Mouse (Mus musculus): ENCODE data around the gene D7Ertd443e. TPM values are rescaled to one million over a fixed set of nuclear protein-coding genes. Genes with fewer than 3 reads are reported as not detected.

D7Ertd443e gene
- total and polyA plus RNA-seq, 3 experiments, result not detected

GRCm38 (mm10) chr7:134227101-134227500, 158.4 kb downstream of the D7Ertd443e start (continued):
- TF ChIP-seq USF1 (IDR thresholded peaks at IDR 0.05; ENCODE audit: low read depth, low read length) (no peak), GABPA (IDR thresholded peaks at IDR 0.05; ENCODE audit: low read depth, low read length) (no peak), MYC (IDR thresholded peaks at IDR 0.05; ENCODE audit: low read depth, low read length) (no peak), USF2 (IDR thresholded peaks at IDR 0.05; ENCODE audit: borderline replicate concordance in 1 of 2, insufficient read depth in 1 of 2, low read depth in 1 of 2, low read length in 2 of 2) (no peak)

- H3K4me1 ChIP-seq (ENCODE audit: control insufficient read depth in 1 of 2, insufficient read depth in 2 of 2, low read length in 2 of 2), result no peaks in the 10 kb centered on the region
- H3K79me2 ChIP-seq (ENCODE audit: control insufficient read depth, insufficient read depth, low read length, poor library complexity), result no peaks in the 10 kb centered on the region
- H3K4me3 ChIP-seq (ENCODE audit: control insufficient read depth in 1 of 2, insufficient read depth in 1 of 2, low read depth in 2 of 2, low read length in 2 of 2), result no peak overlapping the region
- no peak for DNase-seq (ENCODE audit: low read depth, low spot score)
- no peaks in the 10 kb centered on the region for H3K27me3 ChIP-seq (ENCODE audit: control insufficient read depth in 1 of 2, insufficient read depth in 2 of 2, low read length in 2 of 2)
- H3K9me3 ChIP-seq (replicated peaks; ENCODE audit: insufficient read depth, low read length), result no peaks in the 10 kb centered on the region
- H3K27ac ChIP-seq (ENCODE audit: control insufficient read depth, low read depth, low read length), result no peak overlapping the region
- H3K9ac ChIP-seq (ENCODE audit: control insufficient read depth, low read depth, low read length, poor library complexity, severe bottlenecking), result no peak overlapping the region
- TF ChIP-seq POLR2A (IDR thresholded peaks at IDR 0.05; ENCODE audit: control insufficient read depth in 1 of 2, insufficient read depth in 1 of 2, low read depth in 1 of 2, low read length in 2 of 2, poor library complexity in 1 of 2), result no peak
- no peak for TF ChIP-seq ZNF384 (IDR thresholded peaks at IDR 0.05; ENCODE audit: low read depth, low read length)
- no peak for TF ChIP-seq MXI1 (IDR thresholded peaks at IDR 0.05; ENCODE audit: low read depth, low read length)
- no peak for TF ChIP-seq GABPA (IDR thresholded peaks at IDR 0.05; ENCODE audit: low read depth, low read length)
- TF ChIP-seq SIN3A (IDR thresholded peaks at IDR 0.05; ENCODE audit: low read length), result no peak
- no peak for TF ChIP-seq GATA1 (IDR thresholded peaks at IDR 0.05; ENCODE audit: low read depth, low read length)
- no peak for TF ChIP-seq CHD1 (IDR thresholded peaks at IDR 0.05; ENCODE audit: low read depth, low read length)
- no peak for TF ChIP-seq MAFK (IDR thresholded peaks at IDR 0.05; ENCODE audit: borderline replicate concordance, low read depth, low read length)
- no peak for TF ChIP-seq ZMIZ1 (IDR thresholded peaks at IDR 0.05; ENCODE audit: low read depth, low read length)
- H3K36me3 ChIP-seq (ENCODE audit: control insufficient read depth in 1 of 2, insufficient read depth in 2 of 2, low read length in 2 of 2), result no peaks in the 10 kb centered on the region
These were observed 159.2 kb downstream of the D7Ertd443e start for GRCm38 (mm10) chr7:134226231-134226630.

- Histone ChIP-seq H3K36me3 (ENCODE audit: control insufficient read depth in 1 of 2, insufficient read depth in 2 of 2, low read length in 2 of 2) (no peaks in the 10 kb centered on the region), H3K79me2 (ENCODE audit: control insufficient read depth, insufficient read depth, low read length, poor library complexity) (no peaks in the 10 kb centered on the region), H3K4me1 (ENCODE audit: control insufficient read depth in 1 of 2, insufficient read depth in 2 of 2, low read length in 2 of 2) (no peaks in the 10 kb centered on the region), H3K9ac (ENCODE audit: control insufficient read depth, low read depth, low read length, poor library complexity, severe bottlenecking) (no peak overlapping the region), H3K4me3 (ENCODE audit: control insufficient read depth in 1 of 2, insufficient read depth in 1 of 2, low read depth in 2 of 2, low read length in 2 of 2) (no peak overlapping the region), H3K9me3 (replicated peaks; ENCODE audit: insufficient read depth, low read length) (no peaks in the 10 kb centered on the region), H3K27ac (ENCODE audit: control insufficient read depth, low read depth, low read length) (no peak overlapping the region), H3K27me3 (ENCODE audit: control insufficient read depth in 1 of 2, insufficient read depth in 2 of 2, low read length in 2 of 2) (no peaks in the 10 kb centered on the region)
- DNase-seq (ENCODE audit: low read depth, low spot score), result no peak
- TF ChIP-seq USF1 (IDR thresholded peaks at IDR 0.05; ENCODE audit: low read depth, low read length) (no peak), UBTF (IDR thresholded peaks at IDR 0.05; ENCODE audit: borderline replicate concordance, insufficient read depth, low read depth, low read length) (no peak), CHD1 (IDR thresholded peaks at IDR 0.05; ENCODE audit: low read depth, low read length) (no peak), SIN3A (IDR thresholded peaks at IDR 0.05; ENCODE audit: low read length) (no peak), ZKSCAN1 (IDR thresholded peaks at IDR 0.05; ENCODE audit: low read depth, low read length) (no peak), EP300 (IDR thresholded peaks at IDR 0.05; ENCODE audit: low read depth in 1 of 2, low read length in 2 of 2) (no peak), RAD21 (IDR thresholded peaks at IDR 0.05; ENCODE audit: low read depth, low read length) (no peak), SMC3 (IDR thresholded peaks at IDR 0.05; ENCODE audit: low read depth, low read length) (no peak), MYB (IDR thresholded peaks at IDR 0.05; ENCODE audit: low read depth, low read length) (no peak), TBP (IDR thresholded peaks at IDR 0.05; ENCODE audit: low read depth, low read length) (no peak), HCFC1 (IDR thresholded peaks at IDR 0.05; ENCODE audit: low read depth, low read length) (no peak), ETS1 (IDR thresholded peaks at IDR 0.05; ENCODE audit: low read depth, low read length) (no peak), POLR2AphosphoS5 (IDR thresholded peaks at IDR 0.05; ENCODE audit: borderline replicate concordance, low read depth, low read length) (no peak), ELF1 (IDR thresholded peaks at IDR 0.05; ENCODE audit: low read depth, low read length) (no peak), POLR2A (IDR thresholded peaks at IDR 0.05; ENCODE audit: control insufficient read depth in 1 of 2, insufficient read depth in 1 of 2, low read depth in 1 of 2, low read length in 2 of 2, poor library complexity in 1 of 2) (no peak), E2F4 (IDR thresholded peaks at IDR 0.05; ENCODE audit: borderline replicate concordance, low read depth, low read length) (no peak), ZC3H11A (IDR thresholded peaks at IDR 0.05; ENCODE audit: low read depth, low read length) (no peak), NRF1 (IDR thresholded peaks at IDR 0.05; ENCODE audit: insufficient read depth, low read depth, low read length, poor library complexity, severe bottlenecking) (no peak), MAX (IDR thresholded peaks at IDR 0.05; ENCODE audit: low read length) (no peak)
These were observed 160.5 kb downstream of the D7Ertd443e start for GRCm38 (mm10) chr7:134224741-134225612.

Measured in MEL (cell line).